Mouse (Mus musculus): ENCODE measurements around the gene Farp2.

DNA sequence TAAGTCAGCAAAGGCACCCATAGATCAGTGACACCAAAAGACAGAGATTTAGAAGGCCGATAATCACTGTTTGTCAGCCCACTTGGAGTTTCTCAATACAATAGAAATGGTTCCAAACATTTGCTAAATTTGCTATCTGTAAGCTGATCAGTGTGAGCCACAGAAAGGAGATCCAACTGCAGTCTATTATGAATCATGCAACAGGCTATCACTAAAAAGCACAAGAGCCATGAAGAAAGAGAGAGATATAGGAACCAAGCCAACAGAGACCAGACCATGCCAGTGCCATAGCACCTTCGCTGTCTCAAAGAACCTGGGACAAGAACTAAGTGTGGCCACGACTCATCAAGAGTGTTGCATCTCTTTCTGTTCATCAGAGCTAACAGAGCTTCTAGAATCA is 36.2 kb upstream of the Farp2 start:
- TF ChIP-seq EP300 (IDR thresholded peaks at IDR 0.05; ENCODE audit: low read depth), result no peak
- TF ChIP-seq CTCF (IDR thresholded peaks at IDR 0.05; ENCODE audit: low read depth), result no peak

All from heart, postnatal 0 days (tissue).